Mouse (Mus musculus): ENCODE results near the gene Ticrr.

Gene Ticrr

DNA sequence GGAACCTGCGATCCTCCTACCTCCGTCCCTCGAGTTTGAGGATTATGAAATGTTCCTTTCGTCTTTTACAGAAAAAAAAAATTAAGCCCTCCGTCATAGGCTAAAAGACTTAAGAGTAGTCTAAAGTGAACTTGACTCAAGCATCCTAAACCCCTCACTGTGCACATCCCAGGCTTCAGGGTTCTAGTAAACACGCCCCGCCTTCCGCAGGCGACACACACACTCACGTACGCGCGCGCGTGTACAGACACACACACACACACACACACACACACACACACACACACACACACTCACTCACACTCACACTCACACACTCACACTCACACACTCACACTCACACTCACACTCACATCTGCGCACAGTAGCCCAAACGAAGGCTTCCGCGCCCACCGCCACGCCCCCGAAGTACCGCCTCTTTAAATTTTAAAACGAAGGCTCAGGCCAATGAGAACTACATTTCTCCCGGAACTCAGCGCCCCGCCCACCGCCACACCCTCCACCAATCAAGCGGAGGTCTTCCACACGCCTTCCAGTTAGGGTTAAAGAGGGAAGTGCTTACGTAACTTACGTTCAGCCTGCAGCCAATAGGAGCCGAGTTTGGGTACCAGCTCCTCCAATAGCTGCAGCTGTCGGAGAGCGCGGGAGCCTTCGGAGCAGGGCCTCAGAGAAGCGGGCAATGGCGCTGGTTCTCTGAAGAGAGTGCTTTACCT is at the start of gene Ticrr:
Gene Ticrr (plus strand): TSS at position 619 of the 713 bp plus-strand sequence.
- peak; percentile 98 for DNase-seq (ENCODE audit: low read depth, low spot score)

DNA sequence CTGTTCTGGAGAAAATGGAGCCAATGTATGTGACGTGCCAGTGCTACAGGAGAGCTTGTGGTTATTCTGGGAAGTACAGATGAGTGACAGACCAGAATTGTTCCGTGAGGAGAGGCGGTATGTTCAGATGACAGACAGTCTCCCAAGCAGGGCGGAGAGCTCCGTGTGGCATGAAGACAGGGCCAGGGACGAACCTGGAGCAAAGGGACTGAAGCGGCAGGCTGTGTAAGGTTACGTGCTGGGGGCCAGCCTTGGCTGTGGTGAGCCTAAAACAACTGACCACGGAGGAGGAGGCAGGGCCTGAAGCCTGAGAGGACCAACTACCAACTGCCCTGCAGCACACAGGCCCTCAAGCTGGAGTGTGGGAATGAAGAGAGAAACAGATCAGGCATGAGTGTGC is 48.1 kb upstream of the Ticrr start:
- no peak for DNase-seq (ENCODE audit: low read depth, low spot score)

GRCm38 (mm10) chr7:79612783-79613182 is 47.2 kb upstream of the Ticrr start:
- DNase-seq (ENCODE audit: low read depth, low spot score): peak; percentile 75

DNA sequence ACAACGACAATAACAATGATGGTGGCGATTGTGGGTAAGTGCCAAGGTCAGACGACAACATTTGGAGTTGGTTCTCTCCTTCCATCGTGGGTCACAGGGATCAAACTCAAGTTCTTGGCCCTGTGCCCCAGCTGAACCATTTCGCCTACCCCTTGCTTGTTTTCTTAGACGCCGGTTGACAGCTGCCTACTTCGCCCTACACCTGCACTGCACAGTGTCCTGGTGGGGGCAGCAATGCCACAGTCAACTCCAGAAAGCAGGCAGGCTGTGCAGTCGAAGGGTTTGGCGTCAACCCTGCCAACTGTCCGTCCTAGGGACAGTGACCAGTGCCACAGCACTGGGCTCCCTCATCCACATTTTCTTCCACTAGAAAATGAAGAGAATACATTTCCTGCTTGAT is 46.7 kb upstream of the Ticrr start:
- DNase-seq (ENCODE audit: low read depth, low spot score): no peak

DNA sequence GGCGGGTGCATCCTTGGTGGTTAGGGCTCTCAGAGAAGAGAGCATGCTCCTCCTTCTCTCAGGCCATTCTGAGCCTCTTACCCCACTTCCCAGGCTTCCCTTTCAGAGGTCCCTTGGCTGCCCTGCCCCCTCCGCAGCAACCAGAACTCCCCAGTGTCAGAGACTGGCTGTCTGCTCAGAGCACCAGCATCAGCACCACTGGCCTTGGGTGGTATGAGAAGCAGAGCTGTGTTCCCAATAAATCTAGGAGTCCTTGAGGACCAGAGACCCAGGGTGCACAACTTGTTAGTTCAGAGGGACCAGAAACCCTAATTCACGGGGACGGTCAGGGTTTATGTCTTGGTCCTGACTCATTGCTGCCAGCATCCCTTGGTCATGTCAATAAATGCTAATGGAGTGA is 45.0 kb upstream of the Ticrr start:
- no peak for DNase-seq (ENCODE audit: low read depth, low spot score)

DNA sequence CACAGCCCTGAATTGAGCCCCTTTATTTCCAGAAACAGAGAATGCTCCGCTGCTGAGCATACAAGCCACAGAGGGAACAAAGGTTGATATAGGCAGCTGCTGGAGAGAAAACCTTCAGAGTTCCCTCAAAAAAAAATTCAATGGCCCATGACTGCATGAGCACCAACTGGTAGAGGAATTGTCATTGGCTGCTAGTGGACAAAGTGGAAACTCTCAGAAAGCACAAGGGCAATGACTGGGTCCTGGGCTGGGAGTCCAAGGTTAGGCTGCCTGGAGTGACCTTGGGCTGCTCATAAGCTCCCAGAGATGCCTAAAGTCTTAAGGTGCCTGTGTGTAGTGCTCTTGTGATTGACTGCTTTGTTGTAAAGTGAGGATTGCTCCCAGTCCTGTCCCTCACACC is 44.1 kb upstream of the Ticrr start:
- DNase-seq (ENCODE audit: low read depth, low spot score): no peak

- no peak for DNase-seq (ENCODE audit: low read depth, low spot score)
Observed at GRCm38 (mm10) chr7:79617418-79617817, 42.6 kb upstream of the Ticrr start, which contains the start of gene Rhcg. Gene Rhcg, minus strand, starts transcription at chr7:79617657.

GRCm38 (mm10) chr7:79619493-79619892 is 40.5 kb upstream of the Ticrr start:
- peak; percentile 8 for DNase-seq (ENCODE audit: low read depth, low spot score)

DNA sequence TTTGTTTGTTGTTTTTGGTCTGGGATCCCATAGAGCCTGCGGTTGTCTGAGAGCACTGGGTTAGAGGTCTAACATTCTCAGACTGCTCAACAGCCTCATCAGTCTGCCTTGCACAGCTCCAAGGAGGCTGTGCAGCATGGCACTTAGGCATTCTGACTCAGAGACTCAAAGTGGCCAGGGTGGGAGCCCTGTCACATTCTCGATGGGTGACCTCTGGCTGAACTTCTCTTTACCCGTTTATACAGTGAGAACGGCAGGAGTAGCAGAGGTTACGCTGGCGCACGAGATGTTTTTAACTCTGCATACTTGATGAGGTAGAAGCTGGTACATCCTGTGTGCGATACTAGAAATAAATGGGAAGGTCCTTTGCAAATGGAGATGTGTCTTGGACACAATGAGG is 36.9 kb upstream of the Ticrr start:
- no peak for DNase-seq (ENCODE audit: low read depth, low spot score)

GRCm38 (mm10) chr7:79626170-79626569 is 33.8 kb upstream of the Ticrr start:
- DNase-seq (ENCODE audit: low read depth, low spot score): no peak

GRCm38 (mm10) chr7:79628271-79628913 is 31.6 kb upstream of the Ticrr start:
- DNase-seq (ENCODE audit: low read depth, low spot score): no peak

DNA sequence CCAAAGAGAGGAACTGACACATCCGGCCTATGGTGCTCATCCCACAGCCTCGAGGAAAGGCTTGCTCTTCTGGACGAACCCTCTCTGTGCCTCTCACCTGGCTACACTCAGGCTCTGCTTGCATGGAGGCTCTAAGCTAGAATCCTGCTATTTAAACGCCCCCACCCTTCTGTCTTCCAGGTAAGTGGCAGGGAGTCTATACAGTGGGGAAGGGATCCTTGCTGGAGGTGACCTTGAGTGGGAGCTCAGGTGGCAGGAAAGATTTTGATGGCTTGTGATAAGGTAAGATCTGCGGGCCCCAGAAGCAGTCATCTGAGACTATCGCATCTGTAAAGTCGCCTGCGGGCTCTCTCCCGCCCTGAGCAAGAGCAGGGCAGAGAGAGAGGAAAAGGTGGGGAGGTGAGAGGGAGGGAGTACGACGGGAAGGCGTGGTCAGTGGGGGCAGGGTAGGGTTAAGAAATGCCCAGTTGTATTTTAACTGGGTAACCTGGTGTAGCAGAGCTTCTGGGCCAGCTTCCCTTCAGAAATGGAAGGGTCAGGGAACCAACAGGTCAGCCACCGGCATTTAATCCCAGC is 28.1 kb upstream of the Ticrr start:
- no peak for DNase-seq (ENCODE audit: low read depth, low spot score)

DNA sequence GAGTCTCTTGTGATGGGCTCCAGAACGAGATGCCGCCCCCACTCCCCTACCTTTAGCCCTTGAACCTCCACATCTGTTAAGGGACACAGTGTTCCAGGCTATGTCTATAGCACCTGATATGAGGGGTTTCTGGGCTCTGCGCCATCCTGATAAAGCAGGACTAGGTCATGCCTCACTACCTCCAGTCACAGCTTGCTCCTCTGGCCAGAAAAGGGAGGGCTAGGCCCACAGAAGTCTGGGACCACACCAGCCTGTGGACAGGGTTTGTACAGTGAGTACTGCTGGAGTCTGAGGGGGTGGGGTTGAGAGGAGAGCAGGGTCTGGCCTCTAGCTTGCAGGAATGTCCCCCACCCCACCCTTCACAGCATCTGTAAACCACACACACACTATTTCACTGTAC is 12.8 kb upstream of the Ticrr start:
- DNase-seq (ENCODE audit: low read depth, low spot score): no peak

GRCm38 (mm10) chr7:79649005-79649404 is 11.0 kb upstream of the Ticrr start:
- DNase-seq (ENCODE audit: low read depth, low spot score): peak; percentile 65

DNA sequence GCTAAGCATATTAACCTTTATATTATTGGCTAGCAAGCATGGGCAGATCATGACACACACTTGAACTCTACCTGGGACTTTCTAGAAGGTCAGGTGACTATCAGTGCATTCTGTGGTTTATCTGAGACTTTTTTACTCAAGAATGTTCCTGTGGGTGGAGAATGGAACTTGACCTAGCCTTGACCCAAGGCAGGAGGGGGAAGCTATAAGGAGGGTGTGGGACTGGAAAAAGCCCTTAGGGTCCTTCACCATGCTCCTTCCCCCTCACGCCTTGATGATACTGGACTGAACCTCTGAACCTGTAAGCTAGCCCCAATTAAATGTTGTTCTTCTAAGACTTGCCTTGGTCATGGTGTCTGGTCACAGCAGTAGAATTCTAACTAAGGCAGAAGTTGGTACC is 5.8 kb upstream of the Ticrr start:
- DNase-seq (ENCODE audit: low read depth, low spot score): no peak

- no peak for DNase-seq (ENCODE audit: low read depth, low spot score)
Observed at GRCm38 (mm10) chr7:79654586-79654985, 5.4 kb upstream of the Ticrr start.

DNA sequence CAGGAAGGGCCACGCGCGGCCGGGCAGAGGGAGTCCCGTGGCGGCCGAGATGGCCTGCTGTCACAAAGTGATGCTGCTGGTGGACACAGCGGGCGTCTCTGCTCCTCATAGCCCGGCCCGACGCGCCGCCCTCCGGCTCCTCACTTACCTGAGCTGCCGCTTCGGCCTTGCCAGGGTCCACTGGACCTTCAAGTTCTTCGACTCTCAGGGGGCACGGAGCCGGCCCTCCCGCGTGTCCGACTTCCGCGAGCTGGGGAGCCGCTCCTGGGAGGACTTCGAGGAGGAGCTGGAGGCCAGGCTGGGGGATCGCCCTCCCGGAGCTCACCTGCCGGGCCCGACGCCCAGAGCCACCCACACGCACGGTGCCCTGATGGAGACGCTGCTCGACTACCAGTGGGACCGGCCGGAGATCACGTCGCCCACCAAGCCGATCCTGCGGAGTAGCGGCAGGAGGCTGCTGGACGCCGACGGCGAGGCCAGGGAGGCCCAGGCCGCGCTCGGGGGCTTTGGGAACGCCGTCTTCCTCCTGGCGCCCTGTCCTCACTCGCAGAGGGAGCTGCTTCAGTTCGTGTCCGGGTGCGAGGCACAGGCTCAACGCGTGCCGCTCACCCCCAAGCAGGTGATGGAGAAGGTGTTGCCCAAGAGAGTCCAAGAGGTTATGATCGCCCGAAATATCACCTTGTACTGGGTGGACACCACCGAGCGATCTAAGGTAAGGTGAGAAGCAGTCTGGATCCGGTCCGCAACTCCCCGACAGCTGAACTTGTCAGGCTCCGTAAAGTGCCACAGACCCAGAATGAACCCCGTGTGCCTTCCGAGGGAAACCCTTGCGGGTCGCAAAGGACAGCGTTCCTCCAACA is 525 bp downstream of the Ticrr start:
- peak; percentile 26 for DNase-seq (ENCODE audit: low read depth, low spot score)

GRCm38 (mm10) chr7:79661253-79661890 is 1.4 kb downstream of the Ticrr start:
- no peak for DNase-seq (ENCODE audit: low read depth, low spot score)

DNA sequence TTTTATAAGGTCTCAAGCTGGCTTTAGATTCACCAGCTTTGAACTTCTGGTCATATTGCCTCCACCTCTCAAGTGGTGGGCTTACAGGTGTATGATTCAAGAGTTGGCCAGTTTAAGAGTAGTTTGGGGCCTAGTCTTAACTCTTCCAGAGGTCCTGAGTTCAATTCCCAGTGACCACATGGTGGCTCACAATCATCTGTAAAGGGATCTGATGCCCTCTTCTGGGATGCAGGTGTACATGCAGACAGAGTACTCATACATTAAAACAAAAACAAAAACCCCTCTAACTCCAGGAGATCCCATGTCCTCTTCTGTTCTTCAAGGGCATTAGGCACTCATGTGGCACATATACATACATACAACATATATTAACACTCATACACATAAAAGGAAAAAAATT is 6.7 kb downstream of the Ticrr start:
- no peak for DNase-seq (ENCODE audit: low read depth, low spot score)

- no peak for DNase-seq (ENCODE audit: low read depth, low spot score)
Observed at GRCm38 (mm10) chr7:79670900-79671604, 11.1 kb downstream of the Ticrr start.

DNA sequence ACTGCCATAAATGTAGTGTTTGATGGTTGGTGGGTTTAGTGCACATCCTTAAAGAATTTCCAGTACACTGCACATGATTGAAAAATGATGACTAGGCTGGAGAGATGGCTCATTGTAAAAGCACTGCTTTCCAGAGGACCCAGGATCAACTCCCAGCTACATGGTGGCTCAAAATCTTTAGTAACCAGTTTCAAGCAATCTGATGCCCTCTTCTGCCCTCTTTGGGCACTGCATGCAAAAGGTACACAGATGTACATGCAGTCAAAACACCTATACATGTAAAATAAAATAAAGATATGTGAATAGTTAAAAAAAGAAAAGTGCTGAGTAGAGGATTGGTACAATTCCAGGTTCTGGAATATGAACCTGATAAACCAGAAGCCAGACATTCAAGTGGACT is 19.2 kb downstream of the Ticrr start:
- peak; percentile 41 for DNase-seq (ENCODE audit: low read depth, low spot score)
